Mouse (Mus musculus) neural tube, embryonic 14.5 days (tissue): ENCODE data around the gene Fbxw7. TPM values are rescaled to one million over a fixed set of nuclear protein-coding genes. Genes with fewer than 3 reads are reported as not detected.

Experiments used
- polyA plus RNA-seq: library from polyadenylated mRNA; unstranded; fragments of >200 nt; fragmentation: Nextera tagmentation; extraction: Ambion mirVana; gene quantifications from 2 replicates; pipeline ENCODE4 v1.2.1, GENCODE M21; 2014

Gene Fbxw7
- polyA plus RNA-seq, 1 experiment from 2014 or later = 62.8 TPM

Other genes starting within 250 kb of the Fbxw7 start
- gene Arfip1, start 232.6 kb upstream of the Fbxw7 start, polyA plus RNA-seq = 22.1 and 32.7 TPM in 2 replicates
- not detected in 2 replicates for gene Tigd4, start 221.7 kb upstream of the Fbxw7 start, polyA plus RNA-seq
- gene Tmem154, start 149.1 kb upstream of the Fbxw7 start, polyA plus RNA-seq = 1.2 and 1.3 TPM in 2 replicates